In genomic region chr9:85121059-85121458, GRCm38 (mm10) we compare ENCODE assay signal across 20 mouse cellular contexts.
DNase-seq lines count a peak whose midpoint lies in the region; ATAC-seq and TF ChIP-seq lines count a peak whose summit lies in the region.
"Had no signal": no experiment of that assay in that cellular context is flagged by ENCODE, and none has a peak within 500 bp of the region (broad histone marks: within the 10 kb centered on the region; RNA-seq: fewer than 3 reads in every experiment).

No protein-coding gene starts in this region.

- H3K27me3 ChIP-seq in liver, adult 2 months (ENCODE audit: control insufficient read depth, insufficient read depth, low read length) = no peaks in the 10 kb centered on the region
- no peaks in the 10 kb centered on the region for H3K27me3 ChIP-seq in liver, embryonic 11.5 days (replicated peaks; ENCODE audit: control insufficient read depth, insufficient read depth, low read length)
- H3K27me3 ChIP-seq in intestine, embryonic 15.5 days (replicated peaks) = no peaks in the 10 kb centered on the region
- H3K27me3 ChIP-seq: embryonic facial prominence, embryonic 15.5 days; stomach, embryonic 15.5 days had no signal

- 0 out of 2 replicates have a peak, but pooled peaks cover 2% of the 10 kb centered on the region for H3K4me1 ChIP-seq in liver, adult 2 months (ENCODE audit: control insufficient read depth, insufficient read depth, low read length)
- no peaks in the 10 kb centered on the region for H3K4me1 ChIP-seq in liver, embryonic 11.5 days (replicated peaks; ENCODE audit: control insufficient read depth, insufficient read depth, low read length)
- H3K4me1 ChIP-seq in intestine, embryonic 15.5 days (replicated peaks) = 0 out of 2 replicates have a peak, but pooled peaks cover 3% of the 10 kb centered on the region
- H3K4me1 ChIP-seq: embryonic facial prominence, embryonic 15.5 days; hindbrain, embryonic 10.5 days; stomach, embryonic 15.5 days had no signal

- TF ChIP-seq POLR2A in liver, adult 2 months (IDR thresholded peaks at IDR 0.05; ENCODE audit: extremely low read depth, insufficient read depth, low read length) = no peak

- no peak overlapping the region for H3K4me3 ChIP-seq in liver, adult 2 months (ENCODE audit: insufficient read depth, low read depth, low read length)
- no peak overlapping the region for H3K4me3 ChIP-seq in liver, embryonic 11.5 days (ENCODE audit: low read depth, low read length)
- H3K4me3 ChIP-seq in intestine, embryonic 15.5 days (replicated peaks) = no peak overlapping the region
- H3K4me3 ChIP-seq: embryonic facial prominence, embryonic 15.5 days; forebrain, embryonic 10.5 days; heart, adult 2 months; hindbrain, embryonic 10.5 days; stomach, embryonic 15.5 days had no signal

- no peak overlapping the region for H3K27ac ChIP-seq in liver, adult 2 months (replicated peaks; ENCODE audit: insufficient read depth, low read depth, low read length)
- no peak overlapping the region for H3K27ac ChIP-seq in liver, embryonic 11.5 days (ENCODE audit: low read depth, low read length)
- H3K27ac ChIP-seq in intestine, embryonic 15.5 days = no peak overlapping the region
- H3K27ac ChIP-seq: embryonic facial prominence, embryonic 15.5 days; forebrain, embryonic 10.5 days; heart, adult 2 months; hindbrain, embryonic 10.5 days; liver, embryonic 14.5 days; stomach, embryonic 15.5 days had no signal

- no peaks in the 10 kb centered on the region for H3K79me2 ChIP-seq in liver, adult 2 months (ENCODE audit: control insufficient read depth, insufficient read depth, low read length)

- TF ChIP-seq CTCF in liver, adult 2 months (IDR thresholded peaks at IDR 0.05; ENCODE audit: low read depth, low read length) = no peak

- H3K4me2 ChIP-seq in liver, embryonic 11.5 days = no peak overlapping the region
- no peak overlapping the region for H3K4me2 ChIP-seq in intestine, embryonic 15.5 days (replicated peaks)
- H3K4me2 ChIP-seq: embryonic facial prominence, embryonic 15.5 days; midbrain, embryonic 11.5 days; stomach, embryonic 15.5 days had no signal

- H3K9ac ChIP-seq in liver, adult 2 months (ENCODE audit: low read depth, low read length) = no peak overlapping the region
- no peak overlapping the region for H3K9ac ChIP-seq in liver, embryonic 11.5 days (ENCODE audit: low read depth, low read length)
- no peak overlapping the region for H3K9ac ChIP-seq in intestine, embryonic 15.5 days
- H3K9ac ChIP-seq: embryonic facial prominence, embryonic 15.5 days; liver, embryonic 14.5 days; stomach, embryonic 15.5 days had no signal

- H3K36me3 ChIP-seq in liver, adult 2 months (ENCODE audit: control insufficient read depth, insufficient read depth, low read length) = no peaks in the 10 kb centered on the region
- no peaks in the 10 kb centered on the region for H3K36me3 ChIP-seq in liver, embryonic 11.5 days (ENCODE audit: control insufficient read depth, insufficient read depth, low read length)
- no peaks in the 10 kb centered on the region for H3K36me3 ChIP-seq in intestine, embryonic 15.5 days
- H3K36me3 ChIP-seq: embryonic facial prominence, embryonic 15.5 days; forebrain, embryonic 10.5 days; hindbrain, embryonic 10.5 days; stomach, embryonic 15.5 days had no signal

- H3K9me3 ChIP-seq in liver, embryonic 11.5 days (ENCODE audit: control insufficient read depth, low read length) = no peaks in the 10 kb centered on the region
- no peaks in the 10 kb centered on the region for H3K9me3 ChIP-seq in intestine, embryonic 15.5 days
- H3K9me3 ChIP-seq: embryonic facial prominence, embryonic 15.5 days; forebrain, embryonic 10.5 days; hindbrain, embryonic 10.5 days; stomach, embryonic 15.5 days had no signal

- DNase-seq in adrenal gland, postnatal 10 days = peak; percentile 5
- no peak for DNase-seq in adrenal gland, postnatal 25 days
- DNase-seq in liver, adult 2 months (ENCODE audit: extremely low read depth, low read depth, low spot score) = peak; percentile 69
- no peak for DNase-seq in liver, embryonic 11.5 days (ENCODE audit: low spot score)
- DNase-seq in natural killer cell, adult 2 months (ENCODE audit: low spot score in 2 of 2) = peak; percentile 8 to 45
- DNase-seq in urinary bladder, adult 2 months (ENCODE audit: low spot score) = no peak
- DNase-seq in cerebellum, adult 9-10 months = no peak
- DNase-seq: cerebellum, adult 9-11 months; heart, adult 2 months; left cerebral cortex, postnatal 4 days; lung, postnatal 4 days; thymus, postnatal 14 days had no signal

- ATAC-seq in liver, embryonic 11.5 days (replicated peaks; ENCODE audit: low FRiP score) = no peak
- ATAC-seq in intestine, embryonic 15.5 days = peak; percentile 45; the same call in 1 of the 2 replicates
- ATAC-seq: inflammation-experienced regulatory T-cells, adult 6 months had no signal

Comparison
In these comparisons a context has a peak if more than half of its experiments do, and no peak if none do; other contexts are left out.
1. DNase-seq: peak in adrenal gland, postnatal 10 days (single experiment), liver, adult 2 months (single experiment) and natural killer cell, adult 2 months (2 of 2); none in adrenal gland, postnatal 25 days (single experiment), liver, embryonic 11.5 days (single experiment), urinary bladder, adult 2 months (single experiment) and cerebellum, adult 9-10 months (single experiment).